Mouse (Mus musculus) E14TG2a.4 (cell line): ENCODE measurements around the gene Kctd19.

ENCODE experiments used
- H3K27me3 ChIP-seq: 2 replicates; pipeline ENCODE4 v1.6.1; 2014; ENCODE audit warnings: low read length, control low read depth; ENCODE audit not compliant: insufficient read depth
- H3K36me3 ChIP-seq: 2 replicates; pipeline ENCODE4 v1.6.1; 2014; ENCODE audit warnings: low read length, control low read depth; ENCODE audit not compliant: insufficient read depth
- H3K4me1 ChIP-seq: replicated peaks from 2 replicates; pipeline ENCODE4 v1.6.1; 2014; ENCODE audit warnings: low read depth, low read length, control low read depth
- H3K4me3 ChIP-seq: replicated peaks from 2 replicates; pipeline ENCODE4 v1.5.1; 2014; ENCODE audit warnings: mild to moderate bottlenecking, low read length
- H3K9me3 ChIP-seq: 2 replicates; pipeline ENCODE4 v1.6.1; 2014; ENCODE audit warnings: low read length, control low read depth
- CTCF ChIP-seq: conservative IDR thresholded peaks from 2 replicates; pipeline ENCODE4 v1.5.1; 2014; ENCODE audit warnings: low read length
- NANOG ChIP-seq: IDR thresholded peaks from 2 replicates; pipeline ENCODE4 v1.6.1; 2014; ENCODE audit warnings: borderline replicate concordance, low read length, mixed read lengths
- POU5F1 ChIP-seq: IDR thresholded peaks from 2 replicates; pipeline ENCODE4 v1.6.1; 2014; ENCODE audit warnings: low read length, borderline replicate concordance

Gene Kctd19

GRCm38 (mm10) chr8:105361751-105362702 lies 51.3 kb downstream of the Kctd19 start:
- no peaks in the 10 kb centered on the region for H3K27me3 ChIP-seq
- H3K9me3 ChIP-seq, result no peaks in the 10 kb centered on the region
- H3K4me3 ChIP-seq, result no peak overlapping the region
- TF ChIP-seq NANOG (no peak), CTCF (no peak), POU5F1 (no peak)
- H3K4me1 ChIP-seq, result peaks cover 30% of the 10 kb centered on the region
- peaks cover 39% of the 10 kb centered on the region for H3K36me3 ChIP-seq

- Histone ChIP-seq H3K36me3 (peaks cover 25% of the 10 kb centered on the region), H3K9me3 (no peaks in the 10 kb centered on the region), H3K4me3 (0 out of 2 replicates have a peak overlapping the region, but pooled peaks have one; percentile 23), H3K4me1 (peaks cover 54% of the 10 kb centered on the region), H3K27me3 (no peaks in the 10 kb centered on the region)
- TF ChIP-seq NANOG (no peak), CTCF (peak; percentile 14; the same call in 1 of the 2 replicates), POU5F1 (no peak)
Measured at GRCm38 (mm10) chr8:105359646-105360045, 53.7 kb downstream of the Kctd19 start.

- peak overlapping the region; percentile 23; the same call in 1 of the 2 replicates for H3K4me3 ChIP-seq
- H3K27me3 ChIP-seq, result no peaks in the 10 kb centered on the region
- H3K9me3 ChIP-seq, result no peaks in the 10 kb centered on the region
- H3K4me1 ChIP-seq, result peaks cover 53% of the 10 kb centered on the region
- TF ChIP-seq POU5F1 (no peak), NANOG (no peak), CTCF (no peak)
- peaks cover 21% of the 10 kb centered on the region for H3K36me3 ChIP-seq
Measured at GRCm38 (mm10) chr8:105359208-105359607, 54.1 kb downstream of the Kctd19 start.

- Histone ChIP-seq H3K4me3 (0 out of 2 replicates have a peak overlapping the region, but pooled peaks have one; percentile 20), H3K27me3 (no peaks in the 10 kb centered on the region), H3K4me1 (peaks cover 53% of the 10 kb centered on the region), H3K9me3 (no peaks in the 10 kb centered on the region), H3K36me3 (peaks cover 11% of the 10 kb centered on the region)
- no peak for TF ChIP-seq POU5F1
Measured at GRCm38 (mm10) chr8:105356681-105357080, 56.6 kb downstream of the Kctd19 start.

- Histone ChIP-seq H3K9me3 (no peaks in the 10 kb centered on the region), H3K36me3 (peaks cover 11% of the 10 kb centered on the region), H3K27me3 (peaks cover 10% of the 10 kb centered on the region), H3K4me1 (peaks cover 55% of the 10 kb centered on the region), H3K4me3 (peak overlapping the region; percentile 68)
- TF ChIP-seq POU5F1, result no peak
- TF ChIP-seq CTCF, result no peak
- TF ChIP-seq NANOG, result no peak
Measured at GRCm38 (mm10) chr8:105355179-105356024, 57.9 kb downstream of the Kctd19 start.

GRCm38 (mm10) chr8:105354549-105354948 lies 58.8 kb downstream of the Kctd19 start:
- peaks cover 19% of the 10 kb centered on the region for H3K27me3 ChIP-seq
- H3K36me3 ChIP-seq, result peaks cover 11% of the 10 kb centered on the region
- no peaks in the 10 kb centered on the region for H3K9me3 ChIP-seq
- H3K4me3 ChIP-seq, result no peak overlapping the region
- TF ChIP-seq NANOG (no peak), POU5F1 (no peak), CTCF (no peak)
- H3K4me1 ChIP-seq, result peaks cover 59% of the 10 kb centered on the region

- Histone ChIP-seq H3K36me3 (peaks cover 11% of the 10 kb centered on the region), H3K27me3 (peaks cover 27% of the 10 kb centered on the region), H3K9me3 (no peaks in the 10 kb centered on the region), H3K4me3 (no peak overlapping the region), H3K4me1 (peaks cover 54% of the 10 kb centered on the region)
- TF ChIP-seq CTCF (no peak), POU5F1 (no peak), NANOG (no peak)
Measured at GRCm38 (mm10) chr8:105353583-105354135, 59.6 kb downstream of the Kctd19 start.

GRCm38 (mm10) chr8:105350186-105350585 lies 63.1 kb downstream of the Kctd19 start:
- H3K4me1 ChIP-seq, result peaks cover 56% of the 10 kb centered on the region
- H3K27me3 ChIP-seq, result peaks cover 41% of the 10 kb centered on the region
- TF ChIP-seq CTCF (no peak), NANOG (no peak), POU5F1 (no peak)
- no peak overlapping the region for H3K4me3 ChIP-seq
- no peaks in the 10 kb centered on the region for H3K36me3 ChIP-seq
- no peaks in the 10 kb centered on the region for H3K9me3 ChIP-seq
